Mouse (Mus musculus): ENCODE data around the gene Gm10447.

Gene Gm10447

DNA sequence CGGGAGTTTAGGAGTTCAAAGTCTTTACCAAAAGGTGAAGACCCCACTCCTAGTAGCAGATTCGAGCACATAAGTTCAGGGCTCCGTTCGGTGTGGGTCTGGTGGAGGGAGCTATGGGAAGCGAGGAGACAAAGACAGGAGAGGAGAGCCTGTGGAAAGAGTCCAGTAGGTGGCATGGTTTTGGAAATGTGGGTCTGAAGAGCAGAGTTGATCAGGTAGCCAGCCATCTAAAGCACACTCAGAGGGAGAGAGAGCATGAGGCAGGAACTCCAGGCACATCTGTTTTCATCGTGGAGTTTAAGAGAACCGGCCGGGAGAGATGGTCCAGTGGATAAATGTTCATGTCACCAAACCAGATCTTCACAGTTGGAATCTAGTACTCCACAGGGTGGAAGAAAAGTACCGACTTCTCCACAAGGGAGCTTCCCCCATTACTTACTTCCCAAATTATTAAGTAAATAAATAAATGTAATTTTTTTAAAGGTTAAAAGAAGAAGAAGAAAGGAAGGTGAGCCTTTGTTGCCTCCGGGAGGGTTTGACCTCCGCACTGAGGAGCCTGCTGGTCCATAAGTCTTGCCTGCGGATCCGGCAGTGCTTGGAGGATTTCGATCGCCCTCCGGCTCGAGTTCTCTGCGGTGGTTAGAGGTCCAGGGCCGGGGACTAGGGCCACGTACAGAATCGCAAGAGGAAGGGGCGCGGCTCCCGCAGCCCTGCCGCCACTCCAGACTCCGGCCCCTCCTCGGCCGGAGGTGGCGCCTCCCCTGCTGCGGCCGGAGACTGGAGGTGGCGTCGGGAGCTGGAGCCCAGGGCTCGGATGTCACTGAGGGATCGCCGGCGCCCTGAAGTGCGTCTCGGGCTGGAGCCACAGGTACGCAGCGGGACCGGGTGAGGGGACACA is at the start of gene Gm10447, which contains the start of gene Shroom1:
TSS of gene Gm10447 (minus strand) at position 637 of the 898 bp plus-strand sequence.
TSS of gene Shroom1 (plus strand) at position 732 of the 898 bp plus-strand sequence.
- no peak for DNase-seq (ENCODE audit: low read depth, low spot score)

DNA sequence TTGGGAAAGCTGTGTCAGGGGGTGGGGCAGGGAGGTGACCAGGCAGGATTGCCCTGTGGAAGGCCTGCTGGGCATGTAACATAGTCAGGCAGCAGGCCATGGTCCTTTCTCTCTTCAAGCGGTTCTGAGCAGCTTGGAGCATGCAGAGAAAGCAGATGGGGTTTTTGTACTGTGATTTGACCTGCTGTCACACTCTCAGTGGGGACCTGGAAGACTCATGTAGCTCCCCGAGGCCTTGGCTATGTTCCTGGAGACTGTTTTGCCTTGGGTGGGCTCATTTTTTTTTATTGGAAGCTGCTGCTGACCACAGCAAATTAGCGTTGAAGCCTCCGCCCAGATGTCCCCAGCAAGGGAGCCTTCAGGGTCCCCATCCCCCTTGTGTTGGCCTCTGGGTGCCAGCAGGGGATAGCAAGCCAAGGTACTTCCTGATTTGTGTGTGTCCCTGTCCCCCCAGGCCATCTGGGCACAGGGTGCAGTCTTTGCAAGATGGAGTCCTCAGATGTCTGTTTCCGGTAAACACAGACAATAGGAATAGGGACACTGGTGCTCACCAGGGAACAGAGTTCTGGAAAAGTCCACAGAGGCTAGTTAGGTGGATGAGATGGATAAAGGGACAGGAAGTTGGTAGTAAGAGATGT is 48.2 kb upstream of the Gm10447 start:
- no peak for DNase-seq (ENCODE audit: low read depth, low spot score)

DNA sequence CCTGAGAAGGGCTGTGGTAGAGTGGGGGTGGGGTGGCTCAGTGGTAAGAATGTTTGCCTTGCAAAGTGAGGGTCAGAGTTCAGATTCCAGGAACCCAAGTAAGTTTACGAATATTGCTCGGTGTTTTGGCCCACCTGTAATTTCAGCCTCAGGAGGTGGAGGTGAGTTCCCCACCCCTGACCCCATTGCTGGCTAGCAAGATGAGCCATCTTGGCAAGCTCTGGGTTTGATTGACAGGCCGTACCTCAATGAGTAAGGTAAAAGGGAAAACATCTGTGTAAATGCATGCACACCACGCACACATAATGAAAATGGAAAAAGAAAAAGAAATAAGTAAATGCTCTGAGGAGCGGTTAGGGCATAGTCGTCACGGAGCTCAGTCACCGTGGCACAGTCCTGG is 47.5 kb upstream of the Gm10447 start:
- DNase-seq (ENCODE audit: low read depth, low spot score) = no peak

DNA sequence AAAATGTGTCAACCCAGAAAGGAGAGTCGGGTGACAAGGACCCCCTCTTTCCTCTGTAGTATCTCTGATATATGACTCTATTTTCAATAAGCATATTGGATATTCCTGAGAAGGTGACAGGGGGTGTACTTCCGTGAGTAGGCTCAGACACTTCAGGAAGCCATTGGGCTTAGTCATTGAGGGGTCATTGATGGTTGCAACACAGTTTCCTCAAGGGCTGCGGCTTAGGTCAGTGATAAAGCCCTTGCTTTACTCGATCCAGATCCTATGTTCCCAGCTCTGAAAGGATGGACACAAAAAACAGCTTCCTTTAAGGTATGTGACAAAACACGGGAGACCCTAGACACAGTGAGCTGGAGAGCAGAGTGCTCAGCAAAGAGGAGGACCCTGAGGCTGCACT is 46.8 kb upstream of the Gm10447 start:
- DNase-seq (ENCODE audit: low read depth, low spot score) = no peak

DNA sequence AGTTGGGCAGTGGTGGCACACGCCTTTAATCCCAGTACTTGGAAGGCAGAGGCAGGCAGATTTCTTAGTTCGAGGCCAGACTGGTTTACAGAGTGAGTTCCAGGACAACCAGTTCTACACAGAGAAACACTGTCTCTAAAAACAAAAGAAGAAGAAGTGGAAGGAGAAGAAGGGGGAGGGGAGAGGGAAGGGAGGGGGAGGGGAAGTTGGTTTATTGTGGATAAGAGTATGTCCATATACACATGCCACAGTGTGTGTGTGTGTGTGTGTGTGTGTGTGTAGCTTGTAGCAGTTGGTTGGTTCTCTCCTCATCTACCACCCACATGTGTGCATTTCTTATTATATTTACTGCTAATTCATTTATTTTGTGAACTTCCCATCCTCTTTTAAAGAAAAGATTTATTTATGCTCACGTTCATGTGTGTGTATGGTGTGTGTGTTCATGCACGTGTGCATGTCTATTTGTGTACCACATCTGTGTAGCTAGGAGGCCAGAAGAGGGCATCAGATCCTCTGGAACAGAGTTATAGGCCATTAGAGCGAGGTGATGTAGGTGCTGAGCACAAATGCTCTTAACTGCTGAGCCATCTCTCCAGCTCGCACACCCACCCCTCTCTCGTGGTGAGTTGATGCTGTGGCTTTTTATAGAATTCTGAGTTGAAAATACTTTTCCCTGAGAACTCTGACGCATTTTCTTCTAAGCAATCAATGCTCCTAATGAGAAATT is 45.3 kb upstream of the Gm10447 start:
- DNase-seq (ENCODE audit: low read depth, low spot score) = no peak

DNA sequence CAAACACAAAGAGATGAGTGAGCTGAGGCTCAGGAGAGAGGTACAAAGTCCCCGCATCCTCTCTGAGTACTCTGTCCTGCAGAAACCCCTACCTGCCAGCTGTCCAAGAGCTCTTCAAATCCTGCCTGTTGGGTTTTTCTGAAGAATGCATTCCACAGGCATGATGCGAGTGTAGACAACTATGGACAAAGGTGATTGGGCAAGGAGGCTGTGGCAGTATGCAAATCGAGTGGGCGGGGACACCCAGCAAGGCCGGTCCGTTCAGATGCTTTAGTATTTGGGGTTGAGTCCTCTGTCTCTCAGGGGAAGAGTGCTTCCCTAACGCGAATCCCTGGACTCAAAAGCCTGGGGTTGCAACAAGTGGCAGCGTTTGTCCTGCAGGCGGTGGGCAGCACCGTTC is 43.7 kb upstream of the Gm10447 start:
- no peak for DNase-seq (ENCODE audit: low read depth, low spot score)

DNA sequence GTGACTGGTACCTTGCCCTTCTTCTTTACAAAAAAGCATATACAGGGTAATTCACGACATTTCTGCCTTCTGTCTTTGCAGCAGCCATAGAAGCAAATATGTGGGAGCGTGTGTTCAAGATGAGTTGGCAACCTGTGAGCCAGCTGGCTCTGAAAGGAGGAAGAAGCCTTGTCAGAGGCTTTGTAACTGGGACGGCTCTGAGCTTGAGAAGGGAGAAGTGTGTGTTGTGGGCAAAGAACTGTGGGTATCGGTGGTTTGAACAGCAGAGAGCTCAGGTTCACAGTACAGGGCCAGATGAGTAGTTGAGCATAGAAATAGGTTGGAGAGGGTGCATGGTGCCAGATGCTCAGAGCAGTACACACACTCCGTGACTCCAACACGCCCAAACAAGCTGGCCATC is 40.0 kb upstream of the Gm10447 start:
- no peak for DNase-seq (ENCODE audit: low read depth, low spot score)

DNA sequence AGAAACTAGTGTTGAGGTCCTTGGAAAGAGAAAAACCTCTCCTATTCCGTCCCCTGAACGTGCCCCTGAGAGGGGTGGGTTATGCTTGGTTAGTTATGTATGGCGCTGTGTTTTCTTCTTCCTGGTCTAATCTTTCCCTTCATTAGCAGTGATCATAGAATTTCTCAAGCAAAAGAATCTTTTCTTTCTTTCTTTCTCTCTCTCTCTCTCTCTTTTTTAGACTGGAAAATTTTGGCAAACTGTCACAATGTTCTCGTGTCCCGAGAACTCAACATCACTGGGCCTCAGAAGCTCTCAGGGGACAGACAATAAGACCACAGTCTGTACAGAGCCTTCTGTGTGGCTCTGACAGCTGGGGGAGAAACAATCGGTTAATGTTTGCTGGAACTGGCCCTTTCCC is 38.5 kb upstream of the Gm10447 start:
- DNase-seq (ENCODE audit: low read depth, low spot score) = no peak

DNA sequence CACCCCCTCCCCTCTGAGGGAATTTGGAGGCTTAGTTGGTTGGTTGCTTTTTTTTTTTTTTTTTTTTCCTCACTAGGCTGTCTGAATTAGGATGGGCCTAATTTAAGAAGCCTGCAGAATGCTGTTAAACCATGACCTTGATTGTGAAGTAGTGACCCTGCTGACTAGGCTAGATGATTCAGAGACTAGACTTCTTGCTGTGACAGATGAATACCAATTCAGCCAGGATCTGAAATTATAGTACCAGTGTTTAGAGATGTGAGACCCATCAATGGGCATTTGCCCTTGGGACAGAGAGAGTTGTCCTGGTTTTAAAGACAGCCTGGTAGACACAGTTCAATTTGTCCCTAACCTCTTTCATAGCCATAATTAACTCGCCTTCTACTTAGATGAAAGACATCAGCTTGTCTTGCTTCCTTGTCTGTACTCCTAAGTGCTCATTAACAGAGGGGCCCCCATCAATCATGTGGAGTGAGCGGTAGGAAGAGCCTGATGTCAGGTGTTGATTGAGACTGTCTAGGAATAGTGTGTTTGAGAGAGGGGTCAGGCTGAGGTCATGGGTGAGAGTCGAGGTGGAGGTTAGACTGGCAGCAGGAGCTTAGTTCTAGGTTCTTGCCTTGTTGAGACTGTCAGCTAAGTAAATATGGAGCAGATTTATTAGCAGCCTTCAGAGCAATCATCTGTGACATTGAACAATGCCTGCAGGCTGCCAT is 36.5 kb upstream of the Gm10447 start:
- no peak for DNase-seq (ENCODE audit: low read depth, low spot score)

DNA sequence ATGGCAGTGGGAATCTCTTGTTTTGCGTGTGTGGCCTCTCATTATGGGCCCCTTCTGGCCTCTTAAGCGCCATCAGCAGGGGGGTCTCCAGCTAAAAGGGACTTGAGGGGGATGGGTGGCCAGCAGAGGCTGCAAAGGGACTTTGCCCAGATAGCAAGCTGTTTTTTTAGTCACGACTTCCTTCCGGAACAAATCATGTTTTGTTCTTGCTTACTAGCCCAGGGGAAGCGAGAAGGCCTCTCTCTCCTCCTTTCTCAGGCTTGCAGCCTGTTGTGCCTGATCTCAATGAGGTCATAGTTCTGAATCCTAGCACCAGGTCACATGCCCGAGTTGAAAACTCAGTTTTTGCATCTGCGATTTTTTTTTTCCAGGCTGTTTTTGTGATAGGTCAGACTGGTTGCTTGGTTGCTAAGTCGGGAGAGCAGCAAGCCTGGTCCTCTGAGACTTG is 35.1 kb upstream of the Gm10447 start:
- DNase-seq (ENCODE audit: low read depth, low spot score) = no peak

DNA sequence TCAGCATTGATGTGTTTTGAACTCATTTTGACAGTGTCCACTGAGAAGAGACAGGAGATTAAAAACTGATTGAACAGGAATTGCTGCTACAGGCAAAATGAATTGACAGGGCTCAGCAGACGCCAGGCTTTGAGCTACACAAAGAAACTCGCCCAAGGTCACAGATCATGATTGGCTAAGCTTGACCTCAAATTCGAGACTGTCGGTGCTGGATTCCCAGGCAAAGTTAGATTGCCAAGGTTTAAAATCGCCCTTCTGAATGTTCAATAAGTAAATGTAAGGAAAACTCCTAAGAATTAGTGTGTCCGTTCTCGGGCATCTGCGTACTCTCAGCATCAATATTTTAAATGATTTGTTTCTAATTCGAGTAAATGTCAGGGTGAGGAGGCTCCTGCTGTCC is 32.5 kb upstream of the Gm10447 start:
- DNase-seq (ENCODE audit: low read depth, low spot score) = no peak

DNA sequence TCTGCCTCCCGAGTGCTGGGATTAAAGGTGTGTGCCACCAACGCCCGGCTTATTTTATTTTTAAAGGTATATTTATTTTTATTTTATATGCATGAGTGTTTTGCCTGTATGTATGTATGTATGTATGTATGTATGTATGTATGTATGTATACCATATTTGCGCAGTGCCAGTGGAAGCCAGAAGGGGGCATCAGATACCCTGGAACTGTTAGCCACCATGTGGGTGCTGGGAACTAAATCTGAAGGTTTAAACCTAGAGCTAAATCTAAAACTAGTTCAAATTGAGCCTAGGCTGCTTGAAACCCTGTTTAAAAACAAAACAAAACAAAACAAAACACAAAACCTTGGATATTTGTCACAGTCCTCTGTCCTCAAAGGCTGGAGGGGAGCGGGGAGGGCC is 32.1 kb upstream of the Gm10447 start:
- no peak for DNase-seq (ENCODE audit: low read depth, low spot score)

DNA sequence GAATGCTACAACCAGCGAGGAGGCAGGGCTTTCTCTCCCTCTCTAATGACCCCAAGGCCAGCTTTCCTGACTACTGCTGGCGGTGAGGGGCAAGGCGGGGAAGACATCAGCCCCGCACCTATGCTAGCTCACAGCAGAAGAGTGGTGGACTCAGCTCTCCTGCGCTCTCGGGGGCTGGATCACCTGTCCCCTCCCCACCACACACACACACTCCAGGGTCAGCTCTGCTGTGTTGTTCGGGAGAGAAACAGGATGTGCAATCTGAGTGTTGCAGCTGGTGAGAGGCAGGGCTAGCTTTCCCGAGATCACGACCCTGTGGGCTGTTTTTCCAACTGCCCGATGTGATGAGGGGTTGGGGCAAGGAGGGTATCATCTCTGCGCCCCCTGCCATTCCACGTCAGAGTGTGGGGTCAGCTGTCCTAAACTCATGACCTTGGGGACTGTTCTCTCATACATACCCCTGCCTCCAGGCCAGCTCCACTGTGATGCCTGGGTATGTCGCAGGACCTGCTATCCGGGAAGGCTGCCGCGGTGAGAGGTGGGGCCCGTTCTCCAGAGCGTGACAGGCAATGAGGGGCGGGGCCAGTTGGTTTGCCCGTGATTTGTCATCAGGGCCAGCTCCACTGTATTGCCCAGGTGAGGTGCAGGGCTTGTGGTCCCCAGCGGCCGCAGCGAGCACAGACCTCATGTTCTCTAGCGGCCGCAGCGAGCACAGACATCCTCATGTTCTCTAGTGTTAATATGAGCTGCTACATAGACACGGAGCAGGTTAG is 30.1 kb upstream of the Gm10447 start:
- no peak for DNase-seq (ENCODE audit: low read depth, low spot score)

DNA sequence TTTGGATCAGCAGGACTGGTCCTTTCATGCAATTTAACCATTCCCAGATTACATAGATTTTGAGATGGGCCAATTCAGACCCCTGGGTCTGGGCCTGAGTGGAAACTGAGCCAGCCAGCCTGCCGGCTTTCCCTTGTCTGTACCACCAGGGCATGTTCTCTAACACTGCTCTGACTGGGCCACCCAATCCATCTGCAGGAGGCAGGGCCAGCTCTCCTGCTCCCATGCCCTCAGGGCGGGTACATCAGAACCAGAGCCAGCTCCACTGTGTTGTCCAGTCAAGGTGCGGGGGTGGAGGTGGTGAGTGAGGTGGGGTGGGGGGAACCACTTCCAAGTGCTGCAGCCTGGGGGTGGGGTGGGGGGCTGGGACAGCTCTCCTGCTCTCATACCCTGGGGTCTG is 29.4 kb upstream of the Gm10447 start:
- no peak for DNase-seq (ENCODE audit: low read depth, low spot score)

DNA sequence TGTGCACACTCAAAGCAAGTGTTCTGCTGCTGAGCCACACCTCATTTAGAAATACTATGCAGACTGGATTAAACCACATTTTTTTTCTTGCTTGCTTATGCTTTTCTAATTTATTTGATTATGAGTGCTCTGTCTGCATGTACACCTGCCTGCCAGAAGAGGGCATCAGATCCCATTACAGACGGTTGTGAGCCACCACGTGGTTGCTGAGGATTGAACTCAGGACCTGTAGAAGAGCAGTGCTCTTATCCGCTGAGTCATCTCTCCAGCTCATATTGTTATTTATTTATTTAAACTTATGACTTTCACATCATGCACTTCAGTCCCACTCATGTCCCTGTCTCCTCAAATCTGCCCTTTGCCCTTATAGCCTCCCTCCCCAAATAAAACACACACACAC is 28.8 kb upstream of the Gm10447 start:
- DNase-seq (ENCODE audit: low read depth, low spot score) = no peak

DNA sequence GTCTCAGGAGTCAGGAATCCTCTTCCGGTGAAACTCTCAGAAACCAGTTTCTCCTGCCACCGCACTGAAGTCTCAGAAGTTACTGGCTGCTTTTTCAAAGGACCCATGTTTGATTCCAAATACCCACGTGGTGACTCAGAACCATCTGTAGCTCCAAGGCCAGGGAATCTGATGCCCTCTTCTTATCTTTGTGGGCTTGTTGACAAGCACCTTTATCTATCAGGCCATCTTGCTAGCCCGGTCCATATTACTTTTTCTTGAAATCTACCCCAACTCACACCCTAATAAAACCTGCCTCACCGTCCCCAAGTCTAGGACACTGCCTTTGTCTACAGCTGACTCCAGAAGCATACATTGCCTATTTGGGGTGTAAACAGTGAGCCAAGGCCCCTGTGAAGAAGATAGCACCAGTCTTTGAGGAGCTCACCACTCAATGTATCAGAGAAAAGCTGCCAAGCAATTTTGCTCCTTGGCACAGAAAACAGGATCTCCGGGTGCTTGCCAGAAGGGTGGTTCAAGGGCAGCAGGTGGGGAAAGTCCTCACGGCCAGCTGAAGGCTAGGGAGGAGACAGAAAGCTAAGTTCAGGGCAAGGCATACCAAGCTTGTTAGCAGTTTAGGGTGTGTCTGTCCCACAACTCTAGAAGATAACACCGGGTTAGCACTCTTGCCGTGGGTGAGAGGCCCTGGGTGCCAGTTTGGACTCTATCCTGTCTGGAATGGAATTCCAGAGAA is 26.4 kb upstream of the Gm10447 start:
- no peak for DNase-seq (ENCODE audit: low read depth, low spot score)

DNA sequence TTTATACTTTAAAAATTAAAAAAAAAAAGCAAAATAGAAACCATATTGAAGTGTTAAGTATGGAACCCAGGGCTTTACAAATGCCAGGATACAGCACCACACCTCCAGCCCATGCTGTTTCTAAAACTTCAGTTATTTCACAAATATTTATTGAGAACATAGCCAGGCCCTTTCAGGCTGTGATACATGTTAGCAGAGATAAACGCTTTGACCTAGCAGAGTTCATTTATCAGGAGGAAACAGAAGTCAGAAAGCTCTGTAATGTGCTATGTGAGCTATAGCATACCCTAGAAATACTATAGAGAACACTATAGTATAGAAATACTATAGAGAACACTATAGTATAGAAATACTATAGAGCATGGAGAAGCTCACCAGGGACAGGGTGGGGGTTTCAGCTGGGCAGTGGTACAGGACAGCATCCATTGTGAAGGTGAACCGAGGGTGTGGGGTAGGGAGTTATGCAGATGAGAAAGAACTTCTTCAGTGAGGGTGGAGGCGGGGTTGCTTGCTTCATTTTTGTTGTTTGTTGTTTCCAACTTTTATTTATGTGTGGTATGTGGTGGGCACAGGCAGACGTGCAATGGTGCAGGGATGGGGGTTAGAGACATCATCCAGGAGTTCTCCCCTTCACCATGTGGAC is 24.3 kb upstream of the Gm10447 start:
- DNase-seq (ENCODE audit: low read depth, low spot score) = no peak

DNA sequence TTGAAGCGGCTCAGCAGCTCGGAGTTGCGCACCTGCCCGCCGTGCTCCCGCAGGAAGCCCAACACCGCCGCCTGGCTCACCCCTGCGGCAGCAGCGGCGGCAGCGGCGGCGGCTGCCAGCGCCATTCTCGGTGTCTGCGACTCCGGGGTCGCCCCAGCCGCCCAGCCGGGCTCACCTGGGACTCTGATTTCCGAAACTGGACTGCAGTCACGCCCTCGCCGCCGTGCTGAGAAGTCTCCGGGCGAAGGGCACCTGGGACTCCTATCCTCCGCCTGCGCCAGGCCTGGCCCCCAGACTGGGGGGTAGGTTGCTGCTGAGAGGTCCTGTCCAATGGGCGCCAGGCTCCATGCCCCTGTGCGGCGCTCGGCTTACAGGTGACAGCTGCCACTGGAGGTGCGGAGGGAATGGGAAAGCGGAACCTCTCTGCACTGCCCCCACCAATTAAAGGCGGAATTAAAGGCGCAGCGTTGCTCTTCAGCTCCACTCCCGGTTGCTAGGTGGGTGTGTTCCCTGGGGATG is 22.9 kb upstream of the Gm10447 start, which contains the start of the genes Gm9945 and Sowaha:
TSS of gene Gm9945 (plus strand) at position 384 of the 519 bp plus-strand sequence.
TSS of gene Sowaha (minus strand) at position 492 of the 519 bp plus-strand sequence.
- no peak for DNase-seq (ENCODE audit: low read depth, low spot score)

DNA sequence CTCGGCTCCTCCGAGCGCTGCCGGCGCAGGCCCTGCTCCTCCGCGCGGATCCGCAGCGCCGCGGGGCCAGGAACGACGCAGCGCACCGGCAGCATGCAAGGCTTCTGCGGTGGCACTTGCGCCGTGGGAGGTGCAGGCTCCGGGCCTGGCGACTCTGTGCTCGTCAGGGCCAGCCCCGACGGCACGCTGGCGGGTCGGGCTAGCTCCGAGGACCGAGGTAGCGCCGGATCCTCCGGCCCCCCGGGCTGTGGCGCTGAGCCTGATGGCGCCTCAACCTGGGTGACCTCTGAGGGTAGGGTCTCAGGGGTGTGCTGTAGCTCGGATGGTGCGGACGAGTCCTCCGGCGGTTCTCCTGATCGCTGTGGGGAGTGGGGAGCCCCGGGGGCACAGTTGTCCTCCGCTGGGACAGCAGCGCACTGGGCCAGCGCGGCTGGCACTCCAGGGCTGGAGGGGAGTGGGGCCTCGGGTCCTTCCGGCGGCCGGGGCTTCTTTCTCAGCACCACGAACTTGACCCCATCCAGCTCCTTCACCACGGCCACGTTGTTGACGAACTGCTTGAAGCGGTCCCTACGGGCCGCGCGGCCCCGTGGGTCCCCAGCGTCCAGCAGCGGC is 22.4 kb upstream of the Gm10447 start:
- no peak for DNase-seq (ENCODE audit: low read depth, low spot score)
